9 mouse cellular contexts compared by ENCODE assay signal in the genomic region with DNA sequence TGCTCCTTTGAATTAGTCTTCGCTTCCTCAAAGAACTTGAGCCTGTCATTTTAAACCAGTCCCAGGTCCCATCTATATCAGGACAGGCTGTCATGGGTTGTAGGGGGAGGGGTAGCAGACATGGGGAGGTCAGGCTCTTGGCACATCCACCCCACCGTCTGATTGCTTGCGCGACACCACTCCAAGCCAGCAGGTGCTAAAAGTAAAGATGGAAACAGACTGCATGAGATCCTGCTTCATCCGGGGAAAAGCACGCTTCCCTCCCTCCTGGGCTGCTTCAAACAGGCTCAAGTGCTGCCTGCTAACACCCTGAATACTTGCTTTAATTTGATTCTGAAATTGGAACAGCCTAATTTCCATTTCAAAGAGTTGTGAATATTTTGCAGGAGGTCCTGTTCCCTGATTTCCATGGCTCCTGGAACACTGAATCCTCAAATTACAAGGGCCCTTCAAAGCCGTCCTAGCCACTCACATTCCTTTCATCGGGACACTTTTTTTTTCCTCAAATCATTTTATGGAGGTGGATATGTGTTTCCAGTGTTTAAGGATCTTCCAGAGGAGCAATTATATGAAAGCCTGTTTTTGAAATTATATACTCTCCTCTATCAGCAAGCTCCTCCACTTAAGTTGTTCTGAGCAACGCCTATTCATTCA. TPM values are rescaled to one million over a fixed set of nuclear protein-coding genes. Genes with fewer than 3 reads are reported as not detected.
DNase-seq lines count a peak whose midpoint lies in the region; ATAC-seq lines count a peak whose summit lies in the region.
"Had no signal": no experiment of that assay in that cellular context is flagged by ENCODE, and none has a peak within 500 bp of the region (broad histone marks: within the 10 kb centered on the region; RNA-seq: fewer than 3 reads in every experiment).

A gene (minus strand): TSS at position 127 of the 654 bp plus-strand sequence.

- 46% methylated on average over 9 of the region's 9 CpGs for WGBS in neural tube, embryonic 11.5 days
- 46% methylated on average over 9 of the region's 9 CpGs for WGBS in neural tube, embryonic 15.5 days
- 39% methylated on average over 9 of the region's 9 CpGs for WGBS in hindbrain, embryonic 14.5 days

- H3K27ac ChIP-seq in neural tube, embryonic 11.5 days (ENCODE audit: low read depth, low read length): no peak within 1 kb of the TSS
- H3K27ac ChIP-seq in neural tube, embryonic 15.5 days (replicated peaks): no peak within 1 kb of the TSS
- no peak within 1 kb of the TSS for H3K27ac ChIP-seq in hindbrain, embryonic 14.5 days

- no peak within 1 kb of the TSS for H3K4me2 ChIP-seq in neural tube, embryonic 11.5 days (ENCODE audit: low read depth)
- H3K4me2 ChIP-seq in neural tube, embryonic 15.5 days: no peak within 1 kb of the TSS
- H3K4me2 ChIP-seq in hindbrain, embryonic 14.5 days (replicated peaks): peak within 1 kb of the TSS; percentile 35

- H3K9ac ChIP-seq in neural tube, embryonic 11.5 days (ENCODE audit: low read length): no peak within 1 kb of the TSS
- H3K9ac ChIP-seq in neural tube, embryonic 15.5 days (replicated peaks): no peak within 1 kb of the TSS
- no peak within 1 kb of the TSS for H3K9ac ChIP-seq in hindbrain, embryonic 14.5 days

- no peak within 1 kb of the TSS for H3K4me3 ChIP-seq in neural tube, embryonic 11.5 days (ENCODE audit: low read depth, low read length)
- H3K4me3 ChIP-seq in neural tube, embryonic 15.5 days (replicated peaks): no peak within 1 kb of the TSS
- no peak within 1 kb of the TSS for H3K4me3 ChIP-seq in hindbrain, embryonic 14.5 days (replicated peaks; ENCODE audit: low read length)

- H3K27me3 ChIP-seq in neural tube, embryonic 11.5 days (ENCODE audit: control insufficient read depth, insufficient read depth, low read length): no peaks in the 10 kb centered on the region
- H3K27me3 ChIP-seq in neural tube, embryonic 15.5 days (replicated peaks): no peaks in the 10 kb centered on the region
- H3K27me3 ChIP-seq in hindbrain, embryonic 14.5 days (ENCODE audit: control insufficient read depth, insufficient read depth, low read length): no peaks in the 10 kb centered on the region

- no peak for DNase-seq in neural tube, embryonic 11.5 days (ENCODE audit: low spot score)
- no peak for DNase-seq in gastrocnemius, postnatal 10 days
- no peak for DNase-seq in hindbrain, embryonic 14.5 days (ENCODE audit: low spot score)
- peak; percentile 81 for DNase-seq in skeletal muscle tissue, adult 2 months (ENCODE audit: low read depth, low spot score)
- no peak for DNase-seq in cerebellum, adult 9-10 months

- ATAC-seq in neural tube, embryonic 11.5 days (ENCODE audit: insufficient read depth, low FRiP score, low TSS enrichment): 0 out of 2 replicates have a peak, but pooled peaks have one; percentile 53
- ATAC-seq in neural tube, embryonic 15.5 days (ENCODE audit: low FRiP score): no peak
- peak; percentile 64 for ATAC-seq in hindbrain, embryonic 14.5 days (ENCODE audit: low FRiP score)
- ATAC-seq in erythroid progenitor cell, adult 5-6 weeks (replicated peaks; ENCODE audit: low FRiP score, poor library complexity, severe bottlenecking): no peak
- no peak for ATAC-seq in cerebellum, adult (ENCODE audit: insufficient number of reproducible peaks, low FRiP score, low TSS enrichment)

- no peaks in the 10 kb centered on the region for H3K4me1 ChIP-seq in neural tube, embryonic 11.5 days (ENCODE audit: control insufficient read depth, insufficient read depth, low read length)
- no peaks in the 10 kb centered on the region for H3K4me1 ChIP-seq in neural tube, embryonic 15.5 days
- H3K4me1 ChIP-seq in hindbrain, embryonic 14.5 days (replicated peaks; ENCODE audit: control insufficient read depth, insufficient read depth, low read length): peaks cover 7% of the 10 kb centered on the region

- H3K36me3 ChIP-seq in neural tube, embryonic 11.5 days (ENCODE audit: control insufficient read depth, insufficient read depth, low read length): no peaks in the 10 kb centered on the region
- no peaks in the 10 kb centered on the region for H3K36me3 ChIP-seq in neural tube, embryonic 15.5 days
- H3K36me3 ChIP-seq in hindbrain, embryonic 14.5 days (replicated peaks; ENCODE audit: control insufficient read depth, insufficient read depth): no peaks in the 10 kb centered on the region

- no peaks in the 10 kb centered on the region for H3K9me3 ChIP-seq in neural tube, embryonic 11.5 days (ENCODE audit: control insufficient read depth, low read length)
- no peaks in the 10 kb centered on the region for H3K9me3 ChIP-seq in neural tube, embryonic 15.5 days (replicated peaks)
- no peaks in the 10 kb centered on the region for H3K9me3 ChIP-seq in hindbrain, embryonic 14.5 days (ENCODE audit: control insufficient read depth, low read length)

RNA-seq across cellular contexts. Expression of the gene that starts here (rescaled TPM):
- polyA plus RNA-seq in neural tube, embryonic 11.5 days (2014; fragmentation: Nextera tagmentation; extraction: Ambion mirVana): not detected in 2 replicates
- polyA plus RNA-seq in neural tube, embryonic 15.5 days (2015; fragmentation: Nextera tagmentation; extraction: Ambion mirVana): 0.12 TPM in 1 of 2 replicates, not detected in the other
- total RNA-seq in gastrocnemius, postnatal 10 days (2021): 10 to 100 TPM; 17.5 to 23.0 TPM
- polyA plus RNA-seq in hindbrain, embryonic 14.5 days (2014; fragmentation: Nextera tagmentation; extraction: Ambion mirVana): not detected in 2 replicates
- total RNA-seq in erythroid progenitor cell, adult 5-6 weeks (2015; ENCODE audit: low replicate concordance): not detected in 2 replicates
- not detected in 2 replicates for total RNA-seq in erythroid progenitor cell, adult 5-6 weeks (2017; ENCODE audit: low replicate concordance)
- polyA plus RNA-seq: neural tube, embryonic 14.5 days had no signal

Comparison
In these comparisons a context has a peak if more than half of its experiments do, and no peak if none do; other contexts are left out.
1. RNA of the gene that starts here (total RNA-seq): 17.5 to 23.0 TPM in gastrocnemius, postnatal 10 days; not detected in erythroid progenitor cell, adult 5-6 weeks; every median in the first group is over 10 times any median in the second.
2. Peak in ATAC-seq in neural tube, embryonic 11.5 days; RNA of the gene not detected or under 1 TPM.
3. Peak in ATAC-seq and H3K4me2 ChIP-seq in hindbrain, embryonic 14.5 days; RNA of the gene not detected or under 1 TPM.